Mouse (Mus musculus): ENCODE results near the gene Fuca1. TPM values are rescaled to one million over a fixed set of nuclear protein-coding genes. Genes with fewer than 3 reads are reported as not detected.

Fuca1 gene
- polyA plus RNA-seq, 1 experiment from 2014 or later, result 66.6 TPM

DNA sequence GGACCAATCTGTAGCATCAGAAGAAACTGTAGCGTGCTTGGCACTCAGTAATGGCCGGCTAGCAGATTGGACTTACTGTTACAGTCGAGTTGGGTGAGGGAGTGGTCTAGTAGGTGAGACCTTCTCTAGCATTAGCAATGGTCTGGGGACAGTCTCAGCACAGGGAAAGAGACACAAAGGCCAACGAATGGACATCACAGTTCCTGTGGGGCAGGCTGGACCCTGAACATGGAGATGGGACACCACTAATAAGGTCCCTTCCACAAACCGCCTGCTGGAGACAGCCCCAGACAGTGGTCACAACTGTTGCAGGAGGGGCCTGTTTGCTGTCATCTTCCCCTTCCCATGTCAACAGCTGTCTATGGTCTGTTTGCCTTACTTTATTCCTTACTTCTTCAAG lies 41.2 kb downstream of the Fuca1 start:
- H3K9ac ChIP-seq, result no peak overlapping the region
- no peak overlapping the region for H3K4me3 ChIP-seq
- H3K27me3 ChIP-seq, result no peaks in the 10 kb centered on the region
- H3K4me2 ChIP-seq, result no peak overlapping the region
- H3K27ac ChIP-seq, result no peak overlapping the region
- H3K4me1 ChIP-seq, result peaks cover 17% of the 10 kb centered on the region
- no peak for ATAC-seq (ENCODE audit: insufficient number of reproducible peaks, insufficient read depth, low FRiP score, low TSS enrichment, low read depth)
- 88% methylated on average over 5 of the region's 5 CpGs for WGBS
- H3K9me3 ChIP-seq, result no peaks in the 10 kb centered on the region
- H3K36me3 ChIP-seq, result peaks cover 61% of the 10 kb centered on the region

- no peak overlapping the region for H3K27ac ChIP-seq
- WGBS, result 84% methylated on average over 7 of the region's 7 CpGs
- ATAC-seq (ENCODE audit: insufficient number of reproducible peaks, insufficient read depth, low FRiP score, low TSS enrichment, low read depth), result no peak
These were observed 41.7 kb downstream of the Fuca1 start for GRCm38 (mm10) chr4:135962198-135962597.

GRCm38 (mm10) chr4:135962946-135963345 lies 42.4 kb downstream of the Fuca1 start:
- peaks cover 65% of the 10 kb centered on the region for H3K36me3 ChIP-seq
- peaks cover 17% of the 10 kb centered on the region for H3K4me1 ChIP-seq
- WGBS, result 4% methylated on average over 15 of the region's 15 CpGs
- ATAC-seq (ENCODE audit: insufficient number of reproducible peaks, insufficient read depth, low FRiP score, low TSS enrichment, low read depth), result no peak
- H3K4me3 ChIP-seq, result peak overlapping the region; percentile 71
- H3K4me2 ChIP-seq, result peak overlapping the region; percentile 97
- H3K27me3 ChIP-seq, result no peaks in the 10 kb centered on the region
- peak overlapping the region; percentile 89 for H3K9ac ChIP-seq
- H3K27ac ChIP-seq, result peak overlapping the region; percentile 91
- no peaks in the 10 kb centered on the region for H3K9me3 ChIP-seq

More at GRCm38 (mm10) chr4:135962198-135962597, 41.7 kb downstream of the Fuca1 start:
- Histone ChIP-seq H3K36me3 (peaks cover 65% of the 10 kb centered on the region), H3K4me1 (peaks cover 17% of the 10 kb centered on the region), H3K4me2 (no peak overlapping the region), H3K9me3 (no peaks in the 10 kb centered on the region), H3K9ac (no peak overlapping the region), H3K27me3 (no peaks in the 10 kb centered on the region), H3K4me3 (no peak overlapping the region)

DNA sequence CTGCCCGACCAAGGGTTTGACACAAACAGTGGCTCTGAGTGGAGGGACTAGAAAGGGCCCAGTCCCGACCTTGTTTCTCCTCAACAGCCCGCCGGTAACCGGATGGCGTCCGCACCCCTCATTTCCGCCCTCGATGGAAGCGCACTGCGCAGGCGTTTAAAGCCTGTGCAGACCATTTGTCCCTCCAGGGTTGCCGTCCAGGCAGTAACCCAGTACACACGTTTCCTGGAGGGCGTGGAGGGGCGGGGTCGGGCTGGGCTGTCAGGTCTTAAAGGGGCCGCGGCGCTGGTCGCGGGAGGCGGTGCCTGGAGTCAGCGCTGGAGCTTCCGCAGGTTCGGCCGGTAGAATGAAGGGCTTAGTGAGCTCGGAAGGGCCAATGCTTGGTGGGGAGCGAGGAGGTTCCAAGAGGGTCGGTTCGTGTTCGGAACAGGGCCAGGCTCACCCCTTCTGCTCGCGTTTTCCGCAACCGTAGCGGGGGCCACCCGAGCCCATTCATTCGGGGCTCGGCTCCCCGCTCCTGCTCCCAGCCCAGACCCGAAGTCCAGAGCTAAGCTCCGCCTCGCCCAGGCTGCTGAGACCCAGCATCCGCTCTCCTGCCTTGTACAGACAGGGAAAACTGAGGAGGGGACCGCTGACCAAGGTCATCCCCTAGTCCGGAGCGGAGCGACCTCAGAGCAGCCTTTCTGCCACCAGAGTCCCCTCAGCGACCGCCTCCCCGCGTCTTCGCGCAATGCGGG lies 43.1 kb downstream of the Fuca1 start, which contains the start of gene Gale:
TSS of gene Gale (plus strand) at position 271 of the 737 bp plus-strand sequence.
- WGBS, result under 1% methylated on average over 56 of the region's 56 CpGs
- peaks cover 65% of the 10 kb centered on the region for H3K36me3 ChIP-seq

GRCm38 (mm10) chr4:135964426-135964825 lies 43.9 kb downstream of the Fuca1 start:
- Histone ChIP-seq H3K27ac (peak overlapping the region; percentile 91), H3K4me3 (peak overlapping the region; percentile 71), H3K36me3 (peaks cover 65% of the 10 kb centered on the region), H3K4me1 (peaks cover 17% of the 10 kb centered on the region), H3K9me3 (no peaks in the 10 kb centered on the region), H3K4me2 (peak overlapping the region; percentile 97), H3K27me3 (no peaks in the 10 kb centered on the region), H3K9ac (peak overlapping the region; percentile 89)
- WGBS, result 2% methylated on average over 12 of the region's 12 CpGs
- peak; percentile 12; the same call in 1 of the 2 replicates for ATAC-seq (ENCODE audit: insufficient number of reproducible peaks, insufficient read depth, low FRiP score, low TSS enrichment, low read depth)

More for the DNA sequence above, 43.1 kb downstream of the Fuca1 start, which contains the start of gene Gale:
- Histone ChIP-seq H3K9me3 (no peaks in the 10 kb centered on the region), H3K27ac (peak within 1 kb of the TSS; percentile 91), H3K4me3 (peak within 1 kb of the TSS; percentile 71), H3K27me3 (no peaks in the 10 kb centered on the region), H3K4me1 (peaks cover 17% of the 10 kb centered on the region), H3K4me2 (peak within 1 kb of the TSS; percentile 97), H3K9ac (peak within 1 kb of the TSS; percentile 89)
- peak; percentile 87 for ATAC-seq (ENCODE audit: insufficient number of reproducible peaks, insufficient read depth, low FRiP score, low TSS enrichment, low read depth)

- no peaks in the 10 kb centered on the region for H3K27me3 ChIP-seq
- H3K9ac ChIP-seq, result no peak overlapping the region
- H3K4me3 ChIP-seq, result peak overlapping the region; percentile 71; the same call in 1 of the 2 replicates
- ATAC-seq (ENCODE audit: insufficient number of reproducible peaks, insufficient read depth, low FRiP score, low TSS enrichment, low read depth), result no peak
- no peaks in the 10 kb centered on the region for H3K9me3 ChIP-seq
- H3K36me3 ChIP-seq, result peaks cover 66% of the 10 kb centered on the region
- 82% methylated on average over 9 of the region's 9 CpGs for WGBS
- H3K4me1 ChIP-seq, result peaks cover 17% of the 10 kb centered on the region
- no peak overlapping the region for H3K27ac ChIP-seq
- H3K4me2 ChIP-seq, result peak overlapping the region; percentile 97
These were observed 44.6 kb downstream of the Fuca1 start for GRCm38 (mm10) chr4:135965113-135965512.

DNA sequence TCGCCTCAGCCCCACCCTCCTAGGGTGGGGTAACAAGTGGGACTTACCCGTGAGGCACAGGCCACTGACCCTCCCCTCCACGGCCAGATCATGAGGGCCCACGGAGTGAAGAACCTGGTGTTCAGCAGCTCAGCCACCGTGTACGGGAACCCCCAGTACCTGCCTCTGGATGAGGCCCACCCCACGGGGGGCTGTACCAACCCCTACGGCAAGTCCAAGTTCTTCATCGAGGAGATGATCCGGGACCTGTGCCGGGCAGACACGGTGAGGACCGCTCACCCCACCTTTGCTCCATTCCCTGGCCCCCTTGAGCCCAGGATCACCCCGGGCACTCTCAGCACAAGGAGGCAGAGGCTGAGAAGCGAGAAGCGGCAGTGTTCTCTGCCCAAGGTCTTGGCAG lies 45.7 kb downstream of the Fuca1 start:
- no peak overlapping the region for H3K9ac ChIP-seq
- H3K4me2 ChIP-seq, result no peak overlapping the region
- 90% methylated on average over 16 of the region's 16 CpGs for WGBS
- H3K9me3 ChIP-seq, result no peaks in the 10 kb centered on the region
- no peak overlapping the region for H3K27ac ChIP-seq
- peaks cover 25% of the 10 kb centered on the region for H3K4me1 ChIP-seq
- H3K4me3 ChIP-seq, result no peak overlapping the region
- no peak for ATAC-seq (ENCODE audit: insufficient number of reproducible peaks, insufficient read depth, low FRiP score, low TSS enrichment, low read depth)
- no peaks in the 10 kb centered on the region for H3K27me3 ChIP-seq
- H3K36me3 ChIP-seq, result peaks cover 60% of the 10 kb centered on the region

GRCm38 (mm10) chr4:135967086-135967760 lies 46.7 kb downstream of the Fuca1 start:
- 91% methylated on average over 18 of the region's 18 CpGs for WGBS
- ATAC-seq (ENCODE audit: insufficient number of reproducible peaks, insufficient read depth, low FRiP score, low TSS enrichment, low read depth), result no peak
- H3K4me1 ChIP-seq, result peaks cover 32% of the 10 kb centered on the region
- peaks cover 53% of the 10 kb centered on the region for H3K36me3 ChIP-seq
- no peak overlapping the region for H3K9ac ChIP-seq
- H3K4me3 ChIP-seq, result no peak overlapping the region
- H3K27me3 ChIP-seq, result no peaks in the 10 kb centered on the region
- H3K27ac ChIP-seq, result no peak overlapping the region
- H3K9me3 ChIP-seq, result no peaks in the 10 kb centered on the region
- H3K4me2 ChIP-seq, result no peak overlapping the region

DNA sequence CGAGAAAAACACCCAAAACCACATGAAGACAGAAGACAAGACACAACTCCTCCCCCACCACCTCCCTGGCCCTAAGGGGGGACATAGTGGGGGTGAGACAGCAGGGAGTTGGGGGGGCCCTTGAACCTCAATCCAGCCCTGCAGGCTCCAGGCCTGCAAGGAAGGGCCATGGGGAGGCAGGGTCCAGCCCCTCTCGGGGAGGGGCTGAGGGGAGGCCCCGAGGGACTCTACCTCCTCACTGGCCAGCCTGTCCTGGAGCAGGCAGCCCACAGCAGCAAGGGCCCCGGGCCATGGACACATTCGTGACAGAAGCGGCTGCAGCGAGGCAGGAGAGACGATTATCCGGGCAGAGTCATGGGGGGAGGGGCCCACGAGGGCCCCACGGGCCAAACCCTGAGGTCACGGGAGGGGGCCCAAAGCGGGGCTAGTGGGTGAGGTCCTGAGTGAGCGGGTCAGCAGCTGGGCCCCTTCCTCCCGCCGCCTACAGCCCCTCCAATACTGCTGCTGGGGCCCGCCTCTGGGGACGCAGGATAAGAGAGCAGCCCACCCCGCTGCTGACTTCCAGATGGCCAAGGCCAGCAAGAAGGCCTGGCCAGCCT lies 47.8 kb downstream of the Fuca1 start:
- Histone ChIP-seq H3K9me3 (no peaks in the 10 kb centered on the region), H3K4me3 (no peak overlapping the region), H3K9ac (no peak overlapping the region; the same call in 1 of the 2 replicates), H3K4me1 (peaks cover 36% of the 10 kb centered on the region), H3K4me2 (no peak overlapping the region), H3K36me3 (peaks cover 53% of the 10 kb centered on the region), H3K27me3 (no peaks in the 10 kb centered on the region), H3K27ac (no peak overlapping the region)
- 68% methylated on average over 19 of the region's 19 CpGs for WGBS
- ATAC-seq (ENCODE audit: insufficient number of reproducible peaks, insufficient read depth, low FRiP score, low TSS enrichment, low read depth), result no peak

DNA sequence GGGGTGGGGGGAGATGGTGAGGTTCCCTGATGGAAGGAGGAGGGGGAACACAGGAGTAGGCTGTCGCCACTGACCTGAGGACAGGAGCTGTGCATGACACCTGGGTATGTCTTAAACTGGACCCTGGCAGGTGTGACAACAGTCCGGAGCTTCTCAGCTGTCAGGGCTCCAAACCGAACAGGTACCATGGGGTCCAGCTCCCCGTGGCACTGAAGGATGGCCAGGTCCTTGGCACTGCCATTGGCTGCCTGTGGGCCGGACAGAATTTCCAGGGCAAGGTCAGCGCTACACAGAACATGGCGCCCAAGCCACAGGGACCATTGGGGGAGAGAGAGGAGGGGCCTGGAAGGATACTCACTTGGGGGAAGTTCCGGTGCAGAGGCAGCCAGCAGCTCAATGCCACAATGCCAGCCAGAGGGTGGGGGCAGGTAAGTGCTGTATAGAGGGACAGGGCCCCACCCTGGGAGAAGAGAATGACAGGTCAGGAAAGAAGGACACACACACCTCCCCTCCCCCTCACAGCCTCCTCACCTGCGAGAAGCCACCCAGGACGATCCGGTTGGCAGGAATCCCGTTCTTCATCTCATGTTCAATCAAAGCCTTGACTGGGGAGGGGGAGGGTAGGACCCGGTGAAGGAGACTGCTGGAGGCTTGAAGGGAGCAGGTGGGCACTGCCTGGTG lies 48.7 kb downstream of the Fuca1 start:
- no peak for ATAC-seq (ENCODE audit: insufficient number of reproducible peaks, insufficient read depth, low FRiP score, low TSS enrichment, low read depth)
- no peak overlapping the region for H3K27ac ChIP-seq
- H3K4me2 ChIP-seq, result no peak overlapping the region
- peaks cover 55% of the 10 kb centered on the region for H3K36me3 ChIP-seq
- 88% methylated on average over 13 of the region's 13 CpGs for WGBS
- peaks cover 33% of the 10 kb centered on the region for H3K4me1 ChIP-seq
- H3K4me3 ChIP-seq, result no peak overlapping the region
- no peaks in the 10 kb centered on the region for H3K27me3 ChIP-seq
- H3K9ac ChIP-seq, result no peak overlapping the region
- H3K9me3 ChIP-seq, result no peaks in the 10 kb centered on the region

- Histone ChIP-seq H3K36me3 (peaks cover 66% of the 10 kb centered on the region), H3K27ac (no peak overlapping the region), H3K4me2 (peak overlapping the region; percentile 97), H3K9me3 (no peaks in the 10 kb centered on the region), H3K27me3 (no peaks in the 10 kb centered on the region), H3K4me1 (peaks cover 22% of the 10 kb centered on the region), H3K4me3 (no peak overlapping the region), H3K9ac (peak overlapping the region; percentile 37; the same call in 1 of the 2 replicates)
- no peak for ATAC-seq (ENCODE audit: insufficient number of reproducible peaks, insufficient read depth, low FRiP score, low TSS enrichment, low read depth)
- WGBS, result 87% methylated on average over 11 of the region's 11 CpGs
These were observed 50.0 kb downstream of the Fuca1 start for GRCm38 (mm10) chr4:135970585-135970984.

All from embryonic facial prominence, embryonic 13.5 days (tissue).